Mouse (Mus musculus): Measurements from ENCODE around the gene Wipf1. TPM values are rescaled to one million over a fixed set of nuclear protein-coding genes. Genes with fewer than 3 reads are reported as not detected.

Wipf1 gene
- total RNA-seq, 4 experiments from 2014 or later = 8.4 to 18.7 (median 13.2) TPM

DNA sequence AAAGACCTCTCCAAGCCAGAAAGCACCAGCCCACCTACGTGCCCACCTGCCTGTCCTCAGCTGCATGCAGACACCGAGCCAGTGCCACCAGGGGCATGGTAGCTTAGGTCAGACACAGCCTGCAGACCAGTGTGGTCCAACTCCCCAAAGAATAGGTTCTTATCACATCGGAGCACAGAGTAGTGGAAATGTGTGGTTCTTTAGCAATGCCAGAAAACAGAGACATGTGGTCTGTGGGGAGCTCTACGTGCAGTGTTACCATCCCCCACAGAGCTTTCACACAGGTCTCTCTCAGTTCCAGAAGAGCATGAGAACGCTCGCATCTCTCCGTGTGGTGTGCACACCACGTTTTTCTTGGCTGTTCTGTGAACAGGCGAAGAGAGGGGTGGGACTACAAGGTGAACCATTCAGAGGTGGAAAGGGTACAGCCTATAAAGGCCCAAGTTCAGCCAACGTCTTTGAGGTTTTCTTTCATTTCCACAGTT, 59.3 kb downstream of the Wipf1 start:
- DNase-seq (ENCODE audit: low spot score in 2 of 2) = no peak

- no peak for DNase-seq (ENCODE audit: low spot score in 2 of 2)
Observed at GRCm38 (mm10) chr2:73469552-73469951, 60.0 kb downstream of the Wipf1 start.

DNA sequence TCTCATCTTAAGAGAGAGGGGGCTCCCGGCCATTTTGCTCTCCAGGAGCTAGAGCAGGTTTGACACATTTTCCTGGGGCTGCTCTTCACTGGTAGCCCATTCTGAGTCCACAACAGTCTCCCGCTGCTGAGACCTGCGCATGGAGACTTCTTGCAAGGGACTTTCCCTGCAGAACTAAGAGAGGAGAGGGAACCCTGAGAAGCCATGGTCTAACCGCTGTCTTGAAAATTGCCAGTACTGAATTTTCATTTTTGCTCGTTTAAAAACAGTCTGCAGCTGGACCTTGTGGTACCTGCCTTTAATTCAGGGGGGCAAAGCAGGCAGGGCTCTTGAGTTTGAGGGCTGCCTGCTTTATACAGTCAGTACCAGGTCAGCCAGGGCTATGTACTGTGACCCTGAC, 60.5 kb downstream of the Wipf1 start:
- DNase-seq (ENCODE audit: low spot score in 2 of 2) = no peak

GRCm38 (mm10) chr2:73467071-73467851, 62.3 kb downstream of the Wipf1 start:
- DNase-seq (ENCODE audit: low spot score in 2 of 2) = no peak

- DNase-seq (ENCODE audit: low spot score in 2 of 2) = no peak
Observed at GRCm38 (mm10) chr2:73466481-73466880, 63.1 kb downstream of the Wipf1 start.

- no peak for DNase-seq (ENCODE audit: low spot score in 2 of 2)
Observed at GRCm38 (mm10) chr2:73463431-73464194, 65.9 kb downstream of the Wipf1 start.

DNA sequence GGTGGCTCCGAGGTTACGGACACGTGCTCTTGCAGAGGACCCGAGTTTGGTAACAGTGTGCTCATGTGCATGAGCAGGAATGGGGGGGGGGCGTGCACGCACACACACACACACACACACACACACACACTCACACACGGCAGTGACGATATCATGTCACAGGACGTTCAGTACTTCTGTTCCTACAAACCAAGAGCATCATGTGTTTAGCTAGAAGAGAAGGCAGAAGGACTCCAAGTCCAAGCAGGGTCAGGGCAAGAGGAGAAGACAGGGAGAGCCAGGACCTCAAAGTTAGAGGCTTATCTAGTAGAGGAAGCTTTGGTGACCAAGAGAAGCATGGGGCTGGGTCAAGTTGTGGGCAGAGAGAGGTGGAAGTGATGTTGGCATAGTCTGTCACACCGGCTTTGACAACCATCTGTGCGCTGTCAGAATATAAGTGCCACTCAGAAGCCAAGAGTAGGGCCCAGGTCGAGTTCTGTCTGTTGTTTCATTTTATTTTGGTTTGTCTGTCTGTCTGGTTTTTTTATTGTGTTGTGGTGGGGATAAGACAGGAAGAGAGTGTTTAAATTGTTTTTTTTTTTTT, 66.7 kb downstream of the Wipf1 start:
- DNase-seq (ENCODE audit: low spot score in 2 of 2) = no peak

DNA sequence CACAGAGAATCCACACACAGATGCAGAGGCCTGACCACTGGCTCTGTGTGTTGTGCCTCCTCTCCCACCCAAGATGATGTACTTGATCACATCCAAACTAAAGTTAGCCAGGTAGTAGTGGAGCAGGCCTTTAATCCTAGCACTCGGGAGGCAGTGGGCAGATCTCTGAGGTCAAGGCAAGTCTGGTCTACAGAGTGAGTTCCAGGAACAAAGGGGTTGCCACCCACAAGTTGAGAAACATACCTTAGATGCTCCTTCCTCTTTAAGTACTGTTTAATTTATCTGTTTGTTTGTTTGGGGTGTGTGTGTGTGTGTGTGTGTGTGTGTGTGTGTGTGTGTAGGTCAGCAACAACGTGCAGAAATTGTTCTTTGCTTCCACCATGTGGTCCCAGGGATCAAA, 67.3 kb downstream of the Wipf1 start:
- DNase-seq (ENCODE audit: low spot score in 2 of 2) = no peak

DNA sequence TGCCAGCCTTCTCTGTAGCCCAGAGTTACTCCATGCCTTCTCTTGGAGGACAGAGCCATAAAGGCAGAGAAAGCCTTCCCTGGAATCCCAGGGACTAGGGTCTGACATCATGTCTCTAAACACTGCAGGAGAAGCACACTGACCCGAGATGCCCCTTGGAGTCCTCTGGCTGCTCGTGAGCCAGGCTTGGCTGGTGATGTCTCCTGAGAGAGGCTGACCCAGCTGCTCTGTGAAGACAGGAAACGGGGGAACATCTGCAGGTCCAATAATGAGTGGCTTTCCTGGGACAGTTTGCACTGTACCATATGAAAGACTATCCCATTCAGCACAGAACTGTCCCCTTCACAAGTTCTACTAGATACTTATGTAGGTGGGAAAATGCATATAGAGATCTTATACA, 69.4 kb downstream of the Wipf1 start:
- DNase-seq (ENCODE audit: low spot score in 2 of 2) = no peak

DNA sequence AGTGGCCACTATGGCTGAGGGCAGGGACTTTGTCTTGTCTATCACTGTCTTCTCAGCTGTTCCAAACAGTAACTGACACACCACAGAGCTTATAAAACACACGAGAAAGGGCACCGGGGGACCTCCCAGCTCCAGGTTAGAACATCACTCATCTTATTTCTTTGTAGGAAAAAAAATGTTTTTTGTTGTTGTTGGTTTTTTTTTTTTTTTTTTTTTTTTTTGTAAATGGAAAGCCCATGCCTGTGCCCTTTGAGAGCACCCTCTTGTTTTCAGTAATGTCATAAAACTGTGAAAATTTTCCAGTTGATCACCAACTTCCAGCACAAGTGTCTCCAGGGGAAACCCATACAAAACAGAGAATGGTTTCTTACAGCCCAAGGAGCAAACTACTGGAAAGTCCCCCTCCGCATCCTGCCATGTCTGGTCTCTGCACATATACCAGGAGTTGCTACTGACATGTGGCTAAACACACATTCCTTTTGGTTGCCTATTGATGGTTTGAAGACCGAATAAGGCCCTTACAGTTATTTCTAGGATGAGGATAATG, 69.9 kb downstream of the Wipf1 start:
- DNase-seq (ENCODE audit: low spot score in 2 of 2) = no peak

- DNase-seq (ENCODE audit: low spot score in 2 of 2) = no peak
Observed at GRCm38 (mm10) chr2:73456886-73457285, 72.6 kb downstream of the Wipf1 start.

DNA sequence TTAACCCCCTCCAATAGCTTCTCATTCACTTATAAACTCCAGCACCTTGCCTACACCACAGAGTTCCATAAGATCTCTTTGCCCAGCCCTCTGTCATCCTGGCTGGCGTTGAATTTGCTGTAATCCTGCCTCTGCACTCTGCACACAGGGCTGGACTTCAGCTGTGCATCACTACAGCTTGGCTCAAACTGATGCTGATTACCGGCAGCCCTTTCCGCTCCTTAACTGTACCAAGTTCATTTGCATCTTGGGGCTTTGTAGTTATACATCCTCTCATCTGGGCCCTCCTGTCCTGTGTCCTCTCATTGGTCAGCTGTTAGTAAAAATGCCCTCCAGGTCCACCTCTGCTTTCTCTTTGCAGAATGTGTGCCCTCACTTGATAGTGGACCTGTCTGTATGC, 73.4 kb downstream of the Wipf1 start:
- DNase-seq (ENCODE audit: low spot score in 2 of 2) = no peak

DNA sequence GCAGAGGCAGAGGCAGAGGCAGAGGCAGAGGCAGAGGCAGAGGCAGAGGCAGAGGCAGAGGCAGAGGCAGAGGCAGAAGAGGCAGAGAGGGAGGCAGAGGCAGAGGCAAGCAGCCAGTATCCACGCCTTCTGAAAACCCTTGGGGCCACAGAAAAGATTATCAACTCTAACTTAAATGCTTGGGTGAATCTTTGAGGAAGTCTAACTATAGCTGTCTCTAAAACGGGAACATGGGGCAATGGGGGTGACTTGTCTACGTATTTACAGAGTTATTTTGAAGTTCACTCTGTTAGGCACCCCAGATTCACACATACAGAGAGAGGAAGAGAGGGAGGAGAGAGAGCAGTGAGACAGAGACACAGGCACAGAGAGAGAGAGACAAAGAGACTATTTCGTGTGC, 74.0 kb downstream of the Wipf1 start:
- no peak for DNase-seq (ENCODE audit: low spot score in 2 of 2)

DNA sequence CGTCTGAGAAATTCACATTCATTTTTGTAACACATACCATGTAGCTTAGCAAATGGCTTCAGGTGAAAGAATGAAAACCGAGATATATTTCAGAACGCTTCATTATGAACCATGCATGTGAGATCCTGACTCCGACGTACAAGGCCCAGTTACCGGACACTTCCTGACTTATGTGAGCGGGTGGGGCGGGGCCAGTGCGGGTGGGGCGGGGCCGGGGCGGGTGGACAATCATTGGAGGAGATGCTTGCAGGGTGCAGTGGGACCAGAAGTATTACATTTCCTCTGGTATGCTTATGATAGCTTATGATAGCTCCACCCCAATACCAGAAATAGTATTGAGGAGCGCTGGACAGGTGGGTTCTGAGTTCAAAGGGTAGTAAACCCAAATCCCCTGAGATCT, 74.9 kb downstream of the Wipf1 start:
- DNase-seq (ENCODE audit: low spot score in 2 of 2) = no peak

- no peak for DNase-seq (ENCODE audit: low spot score in 2 of 2)
Observed at GRCm38 (mm10) chr2:73454186-73454585, 75.3 kb downstream of the Wipf1 start.

DNA sequence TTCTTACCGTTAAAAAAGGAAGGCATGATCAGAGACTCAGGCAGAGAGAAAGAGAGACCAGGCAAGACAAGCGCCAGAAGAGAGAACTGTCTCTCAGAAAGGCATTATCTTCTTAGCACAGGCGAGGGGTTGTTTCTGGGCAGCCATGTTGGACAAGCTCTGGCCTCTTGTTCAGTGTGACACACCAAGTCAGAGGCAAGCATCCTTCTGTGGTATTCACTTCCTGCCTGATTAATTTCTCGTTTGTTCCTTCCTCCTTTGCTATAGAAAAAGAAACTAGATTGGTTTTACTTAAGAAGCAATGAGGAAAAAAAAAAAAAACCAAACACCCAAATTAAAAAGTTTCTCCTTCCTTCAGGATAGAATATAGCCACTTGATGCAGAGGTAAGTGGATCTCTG, 75.8 kb downstream of the Wipf1 start:
- no peak for DNase-seq (ENCODE audit: low spot score in 2 of 2)

DNA sequence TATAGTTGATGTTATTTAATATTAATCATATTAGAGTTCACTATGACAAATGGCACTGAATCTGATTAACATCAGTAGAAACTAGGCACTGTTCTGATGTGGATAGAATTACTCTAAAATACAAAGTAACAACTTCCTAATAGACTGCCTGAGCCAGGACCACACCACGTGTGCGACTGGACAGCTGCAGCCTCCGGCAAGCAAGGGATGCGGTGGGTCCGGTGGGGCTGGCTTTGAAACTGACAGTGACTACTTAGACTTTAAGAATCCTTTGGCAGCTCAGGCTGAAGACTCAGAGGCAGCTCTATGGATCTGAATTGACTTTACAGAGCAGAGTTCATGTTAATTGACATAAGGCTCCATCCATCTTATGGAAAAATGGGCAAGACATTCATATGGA, 76.4 kb downstream of the Wipf1 start:
- no peak for DNase-seq (ENCODE audit: low spot score in 2 of 2)

- no peak for DNase-seq (ENCODE audit: low spot score in 2 of 2)
Observed at GRCm38 (mm10) chr2:73452556-73452955, 77.0 kb downstream of the Wipf1 start.

- DNase-seq (ENCODE audit: low spot score in 2 of 2) = no peak
Observed at GRCm38 (mm10) chr2:73451541-73451940, 78.0 kb downstream of the Wipf1 start.

- DNase-seq (ENCODE audit: low spot score in 2 of 2) = no peak
Observed at GRCm38 (mm10) chr2:73450172-73450715, 79.3 kb downstream of the Wipf1 start.

DNA sequence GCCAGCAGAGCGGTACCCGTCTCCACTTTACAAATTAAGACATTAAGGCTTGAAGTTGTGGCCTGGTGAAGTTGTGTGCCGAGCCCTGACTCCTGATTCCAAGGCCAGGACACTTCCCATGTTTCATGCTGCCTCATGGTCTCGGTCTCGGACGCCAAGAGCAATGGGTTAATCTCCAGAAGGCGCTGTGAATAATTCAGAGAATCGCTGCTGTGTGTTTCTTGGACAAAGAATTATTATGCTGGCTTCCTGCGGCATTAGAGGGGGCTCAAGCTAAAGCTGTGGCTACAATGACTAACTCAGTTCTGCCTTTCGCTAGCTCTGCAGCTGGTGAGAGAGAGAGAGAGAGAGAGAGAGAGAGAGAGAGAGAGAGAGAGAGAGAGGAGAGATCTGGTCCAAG, 85.5 kb downstream of the Wipf1 start:
- DNase-seq (ENCODE audit: low spot score in 2 of 2) = no peak

- no peak for DNase-seq (ENCODE audit: low spot score in 2 of 2)
Observed at GRCm38 (mm10) chr2:73442015-73442414, 87.5 kb downstream of the Wipf1 start.
